Mouse (Mus musculus) layer of hippocampus, adult 9-10 months (tissue): Measurements from ENCODE around the gene Trp53i11.

ENCODE experiments used
- DNase-seq: peaks from one replicate; pipeline ENCODE4 v3.0.0; 2022; ENCODE audit warnings: low spot score

The Trp53i11 gene

DNA sequence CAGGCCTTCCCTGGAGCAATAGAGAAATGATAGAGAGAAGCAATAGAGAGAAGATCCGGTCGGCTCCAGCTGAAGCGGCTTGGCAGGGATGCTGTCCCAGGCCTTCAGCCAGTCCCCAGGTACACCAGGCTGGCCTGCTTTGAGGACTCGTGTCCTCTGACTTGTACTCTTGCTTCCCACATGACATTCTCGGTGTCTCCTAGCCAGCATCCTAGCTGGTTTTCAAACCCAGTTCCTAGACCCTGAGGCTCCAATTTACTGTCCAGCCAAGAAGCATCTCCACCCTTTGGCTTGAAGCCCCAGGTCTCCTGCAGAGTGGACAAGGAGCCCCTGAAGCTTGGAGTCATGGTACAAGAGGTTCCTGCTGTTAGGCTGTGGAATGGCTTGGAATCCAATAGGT, 54.8 kb downstream of the Trp53i11 start:
- DNase-seq = no peak

DNA sequence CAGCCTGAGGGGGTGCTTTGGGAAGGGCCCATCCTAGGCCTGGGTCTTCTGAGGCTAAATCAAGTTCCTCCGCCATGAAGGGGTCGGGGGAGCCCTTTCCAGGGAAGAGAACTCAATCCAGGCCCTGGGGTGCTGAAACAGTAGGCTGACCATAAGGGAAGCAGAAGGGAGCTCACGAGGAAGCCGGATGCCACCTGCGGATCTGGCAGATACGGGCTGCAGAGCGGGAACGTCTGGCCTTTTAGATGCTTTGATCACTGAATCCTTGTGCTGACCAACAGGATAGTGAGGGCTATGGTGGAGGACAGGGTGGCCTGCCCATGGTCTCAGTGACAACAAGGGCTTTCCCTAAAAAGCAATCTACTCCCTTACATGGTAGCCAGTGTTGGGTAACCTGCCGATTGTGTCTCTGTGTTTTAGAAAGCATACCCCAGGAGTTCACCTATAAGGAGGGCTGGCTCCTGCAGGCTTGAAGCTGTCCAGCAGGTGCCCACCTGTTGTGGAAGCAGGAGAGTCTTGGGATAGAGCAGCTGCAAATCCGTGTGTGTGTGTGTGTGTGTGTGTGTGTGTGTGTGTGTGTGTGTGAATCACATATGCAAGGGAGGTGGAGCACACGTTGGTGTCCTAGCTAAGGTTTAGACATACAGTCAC, 56.2 kb downstream of the Trp53i11 start:
- no peak for DNase-seq

DNA sequence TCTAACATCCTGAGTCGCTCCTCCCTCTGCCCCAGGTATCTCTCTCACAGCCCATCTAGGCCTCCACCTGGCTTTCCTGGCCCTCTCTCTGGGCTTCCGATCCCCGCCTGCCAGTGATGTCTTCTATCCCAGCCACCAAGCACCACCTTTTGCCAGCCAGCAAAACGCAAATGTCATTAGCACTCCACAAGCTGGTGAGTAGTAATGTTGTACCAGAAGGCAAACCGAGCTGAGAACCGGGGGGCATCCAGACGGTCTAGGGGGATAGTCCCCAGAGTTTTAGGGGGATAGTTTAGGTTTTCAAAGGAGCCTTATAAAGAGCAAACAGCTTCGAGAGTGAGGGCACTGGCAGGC, 56.7 kb downstream of the Trp53i11 start:
- no peak for DNase-seq

DNA sequence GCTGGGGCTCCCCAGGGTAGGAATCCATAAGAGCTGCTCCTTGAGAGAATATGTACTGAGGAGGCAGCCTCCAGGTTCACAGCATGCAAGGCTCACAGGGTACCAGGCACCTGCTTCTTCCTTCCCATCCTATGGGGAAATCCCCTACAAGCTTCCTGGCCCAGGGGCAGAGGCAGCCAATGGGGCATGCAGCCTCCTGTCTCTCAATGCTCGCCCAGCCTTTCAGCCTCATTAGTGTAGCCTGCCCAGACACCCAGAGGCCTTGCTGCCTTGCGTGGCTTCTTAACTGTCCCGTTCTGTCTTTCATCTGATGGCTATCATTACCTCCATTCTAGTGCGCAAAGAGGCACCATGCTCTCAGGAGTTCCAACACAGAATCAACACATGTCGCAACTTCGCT, 61.7 kb downstream of the Trp53i11 start:
- no peak for DNase-seq

DNA sequence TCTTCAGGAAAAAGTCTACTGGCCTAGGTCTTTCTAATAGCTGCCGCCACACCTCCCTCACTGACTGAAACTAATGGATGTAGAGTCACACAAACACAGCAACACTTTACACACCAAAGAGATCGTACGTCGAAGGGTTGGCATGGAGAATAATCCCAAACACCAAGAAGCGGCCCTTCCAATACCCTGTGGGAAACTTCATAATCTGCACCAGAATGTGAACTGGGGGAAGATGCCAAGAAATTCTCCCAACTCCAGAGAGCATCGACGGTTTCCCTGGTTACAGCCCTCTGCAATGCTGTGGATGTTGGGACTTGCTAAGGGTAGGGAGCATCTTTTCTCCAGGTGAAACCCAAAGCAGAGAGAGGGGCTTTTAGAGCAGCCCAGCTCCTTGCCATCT, 63.3 kb downstream of the Trp53i11 start:
- no peak for DNase-seq
